Mouse (Mus musculus) ovary, postnatal 14 days (tissue): ENCODE results near the gene Gsto1.
"Not testable (repeated sequence)": the region's sequence is repeated elsewhere in the genome, so short reads cannot be mapped to it uniquely, and the experiment has no call there.

Experiments used
- DNase-seq: peaks from one replicate; pipeline ENCODE4 v3.0.0; 2022; ENCODE audit warnings: low spot score

Gene Gsto1

DNA sequence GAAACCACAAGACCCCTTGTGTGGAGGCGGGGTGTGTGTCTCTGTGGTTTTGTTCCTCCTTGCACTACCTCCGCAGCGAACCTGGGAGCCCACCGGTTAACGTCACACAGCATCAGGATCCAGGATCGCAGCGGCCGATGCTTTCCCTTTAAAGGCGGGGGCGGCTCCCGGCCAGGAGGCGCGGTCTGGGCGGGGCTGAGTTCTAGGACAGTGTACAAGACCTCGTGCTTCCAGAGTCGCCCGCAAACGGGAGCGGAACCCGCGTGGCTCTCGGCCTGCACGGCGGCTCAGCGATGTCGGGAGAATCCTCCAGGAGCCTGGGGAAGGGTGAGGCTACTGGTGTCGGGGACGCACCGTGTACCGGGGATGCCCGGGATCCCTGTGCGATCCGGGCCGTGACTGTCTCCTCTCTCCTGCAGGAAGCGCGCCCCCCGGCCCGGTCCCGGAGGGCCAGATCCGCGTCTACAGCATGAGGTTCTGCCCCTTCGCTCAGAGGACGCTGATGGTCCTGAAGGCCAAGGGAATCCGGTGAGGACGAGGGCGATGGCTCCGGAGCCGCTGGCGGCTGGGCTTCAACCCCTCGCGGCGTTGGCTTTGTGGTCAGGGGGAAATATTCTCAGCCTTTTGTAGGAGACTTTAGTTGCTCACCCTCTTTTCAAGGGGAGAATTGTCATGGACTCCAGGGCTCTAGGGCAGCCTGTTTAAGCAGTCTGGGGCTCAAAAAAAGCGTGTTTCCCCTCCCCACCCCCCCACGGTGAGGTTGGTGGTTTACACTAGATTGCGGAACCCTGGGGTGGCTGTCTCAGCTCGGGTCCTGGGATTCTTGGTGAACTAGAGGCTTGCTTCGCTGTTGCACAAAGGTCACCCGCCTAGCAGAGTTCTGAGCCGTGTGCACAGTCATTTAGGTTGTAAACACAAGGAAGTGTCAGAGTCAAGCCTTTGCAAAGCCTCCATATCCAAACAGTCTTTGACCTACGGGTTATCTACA is at the start of gene Gsto1:
TSS of gene Gsto1 (plus strand) at position 175 of the 988 bp plus-strand sequence.
- DNase-seq, result peak; percentile 82

DNA sequence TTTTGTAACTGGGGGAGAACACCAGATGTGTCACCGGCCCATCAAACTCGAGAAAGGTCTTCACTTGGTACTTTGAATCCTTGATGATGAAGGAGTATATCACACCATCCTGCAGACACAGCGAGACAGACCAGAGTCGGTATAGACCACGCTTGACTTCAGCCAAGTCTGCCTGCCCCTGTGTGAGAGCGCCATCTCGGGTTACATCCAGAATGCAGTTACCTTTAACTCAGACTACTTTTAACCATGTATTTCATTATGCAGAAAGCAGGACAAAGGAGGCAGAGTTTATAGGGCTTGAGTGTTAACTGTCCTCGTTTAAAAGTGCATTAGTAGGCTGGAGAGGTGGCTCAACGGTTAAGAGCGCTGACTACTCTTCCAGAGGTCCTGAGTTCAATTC is 42.7 kb upstream of the Gsto1 start:
- no peak for DNase-seq

DNA sequence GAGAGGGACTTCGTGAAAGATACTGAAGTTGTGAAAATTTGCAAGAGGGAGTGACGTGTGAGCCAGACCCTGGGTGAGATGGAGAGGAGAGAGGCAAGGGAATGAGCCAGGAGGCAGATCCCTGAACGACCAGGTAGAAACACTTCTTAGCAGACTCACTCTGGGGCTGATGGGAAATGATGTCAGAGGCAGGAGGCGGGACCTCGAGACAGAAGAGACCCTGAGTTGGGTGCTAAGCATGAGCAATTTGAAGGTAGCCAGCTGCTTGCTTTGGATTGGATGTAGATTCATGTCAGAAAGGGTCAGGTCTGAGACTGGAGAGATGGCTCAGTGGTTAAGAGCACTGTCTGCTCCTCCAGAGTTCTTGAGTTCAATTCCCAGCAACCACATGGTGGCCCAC is 40.0 kb upstream of the Gsto1 start:
- DNase-seq, result no peak

DNA sequence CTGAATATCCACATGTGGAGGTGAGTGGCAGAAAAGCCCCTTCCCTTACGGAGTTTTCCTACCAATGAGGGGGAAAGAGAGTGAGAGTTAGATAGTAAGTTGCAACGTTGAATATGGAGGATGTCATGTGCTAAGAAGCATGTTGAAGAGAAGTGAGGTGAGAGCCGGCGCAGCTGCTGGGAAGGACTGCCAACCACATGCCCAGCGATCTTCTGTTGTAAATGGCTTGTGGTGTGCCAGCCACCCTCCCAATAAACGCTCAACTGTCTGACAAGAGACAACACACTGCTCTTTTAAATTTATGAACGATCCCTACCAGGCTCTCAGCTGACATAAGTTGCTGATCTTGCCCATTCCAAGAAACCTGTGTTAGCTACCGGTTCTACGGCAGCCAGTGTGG is 37.1 kb upstream of the Gsto1 start:
- no peak for DNase-seq

DNA sequence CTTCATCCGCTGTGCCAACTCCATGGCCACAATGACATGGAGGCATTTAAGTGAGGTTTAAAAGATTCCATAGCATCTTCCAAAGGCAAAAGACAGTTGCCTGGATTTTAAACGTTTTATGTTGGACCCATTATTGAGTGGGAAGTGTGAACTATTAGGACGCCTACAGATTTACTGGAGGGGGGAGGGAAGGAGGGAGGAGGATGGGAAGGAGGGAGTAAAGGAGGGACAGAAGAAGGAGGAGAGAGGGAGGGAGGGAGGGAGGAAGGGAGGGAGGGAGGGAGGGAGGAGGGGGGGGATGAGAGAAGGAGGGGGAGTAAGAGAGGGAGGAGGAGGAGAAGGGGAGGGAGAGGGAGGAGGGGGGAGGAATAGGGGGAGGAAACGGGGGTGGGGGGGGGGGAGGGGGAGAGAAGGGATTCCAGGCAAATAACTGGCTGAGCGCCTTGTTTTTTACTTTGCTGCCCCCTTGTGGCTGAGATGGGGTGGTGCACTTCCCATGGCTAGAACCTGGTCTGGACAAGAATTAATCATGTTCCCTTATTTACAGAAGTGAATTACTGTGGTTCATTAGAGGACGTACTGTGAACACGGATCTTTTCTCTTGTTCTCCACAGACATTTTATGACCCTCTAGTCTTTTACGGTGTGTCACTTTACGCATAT is 33.8 kb upstream of the Gsto1 start:
- peak; percentile 79 for DNase-seq

DNA sequence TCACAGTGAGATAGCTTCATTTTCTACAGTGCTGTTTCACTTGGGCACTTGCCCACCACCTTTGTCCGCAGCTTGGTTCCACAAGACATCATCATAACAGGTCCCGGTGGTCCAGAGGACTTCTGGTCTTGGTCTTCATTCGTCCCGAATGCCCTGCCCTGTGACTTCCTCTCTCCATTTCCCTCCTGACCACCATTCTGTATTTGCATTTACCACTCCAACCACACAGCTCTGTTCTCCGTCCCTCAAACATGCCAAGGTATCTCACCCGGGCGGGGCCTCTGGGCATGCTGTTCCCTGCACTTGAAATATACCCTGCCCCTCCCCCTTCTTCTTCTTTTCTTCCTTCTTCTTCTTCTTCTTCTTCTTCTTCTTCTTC is 33.3 kb upstream of the Gsto1 start:
- DNase-seq, result no peak

DNA sequence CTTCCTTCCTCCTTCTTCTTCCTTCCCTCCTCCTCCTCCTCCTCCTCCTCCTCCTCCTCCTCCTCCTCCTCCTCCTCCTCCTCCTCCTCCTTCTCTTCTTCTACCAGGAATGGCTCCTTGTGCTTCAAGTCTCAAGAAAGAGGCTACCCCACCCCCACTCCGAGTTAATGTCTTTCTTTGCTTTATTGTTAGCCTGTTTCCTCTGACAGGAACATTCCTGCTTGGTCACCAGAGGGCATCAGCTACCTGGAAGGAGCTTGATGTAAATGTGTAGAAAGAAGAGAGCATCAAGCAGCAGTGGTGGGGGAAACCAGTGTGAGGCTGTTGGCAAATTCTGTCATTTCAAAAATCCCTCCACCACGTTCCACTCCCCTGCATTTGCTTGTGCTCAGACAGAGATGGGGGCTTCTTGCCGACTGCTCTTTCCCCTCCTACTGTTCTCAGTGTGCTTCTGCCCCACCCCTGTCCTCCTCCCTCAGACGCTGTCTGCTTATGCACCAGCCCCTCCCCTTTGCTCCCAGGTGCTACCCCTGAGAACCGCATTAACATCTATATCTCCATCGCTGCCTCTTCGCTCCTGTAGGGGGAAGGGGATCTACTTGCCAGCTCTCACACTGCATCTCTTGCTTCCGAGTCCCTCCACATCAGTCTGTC is 32.5 kb upstream of the Gsto1 start:
- no peak for DNase-seq

DNA sequence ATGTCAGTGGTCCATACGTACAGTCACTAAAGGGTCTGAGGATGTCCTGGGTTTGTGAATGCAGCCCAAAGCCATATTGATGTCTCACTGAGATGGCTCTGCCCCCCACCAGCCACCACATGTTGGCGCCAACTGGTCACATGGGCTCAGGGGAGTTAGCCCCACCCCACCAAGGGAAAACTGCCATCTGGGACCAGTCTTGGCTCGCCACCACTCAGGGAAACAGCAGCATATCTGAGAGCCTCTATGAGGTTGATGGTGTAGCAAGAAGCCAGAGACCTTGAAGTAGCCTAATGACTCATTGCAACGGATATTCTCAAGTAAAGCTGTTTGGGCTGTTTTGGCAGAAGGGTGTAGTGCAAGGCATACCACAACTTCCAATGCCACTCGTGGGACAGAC is 30.7 kb upstream of the Gsto1 start:
- DNase-seq, result no peak

DNA sequence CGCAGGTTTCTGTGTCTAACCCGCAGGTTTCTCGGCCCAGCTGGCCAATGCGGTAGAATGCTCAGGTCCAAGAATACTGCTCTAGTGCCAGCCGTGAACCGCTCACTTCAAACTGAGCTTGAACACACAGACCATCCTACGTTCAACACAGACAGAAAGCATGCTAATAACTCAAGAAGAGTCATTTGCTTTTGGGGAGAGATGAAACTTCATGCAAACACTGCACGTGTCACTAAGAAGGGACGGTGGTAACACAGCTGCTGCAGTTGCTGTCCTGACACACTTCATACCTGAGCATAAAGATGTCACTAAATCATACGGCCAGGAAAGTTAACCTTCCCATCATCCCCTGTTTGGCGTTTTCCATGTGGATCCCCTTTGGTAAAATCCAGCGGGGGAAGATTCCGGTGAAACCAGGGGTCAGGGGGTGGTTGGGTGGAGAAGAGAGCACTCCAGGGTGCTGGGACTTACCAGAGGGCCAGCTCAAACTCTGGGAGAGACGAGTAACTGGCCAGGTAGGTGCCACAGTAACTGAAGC is 24.8 kb upstream of the Gsto1 start:
- no peak for DNase-seq

DNA sequence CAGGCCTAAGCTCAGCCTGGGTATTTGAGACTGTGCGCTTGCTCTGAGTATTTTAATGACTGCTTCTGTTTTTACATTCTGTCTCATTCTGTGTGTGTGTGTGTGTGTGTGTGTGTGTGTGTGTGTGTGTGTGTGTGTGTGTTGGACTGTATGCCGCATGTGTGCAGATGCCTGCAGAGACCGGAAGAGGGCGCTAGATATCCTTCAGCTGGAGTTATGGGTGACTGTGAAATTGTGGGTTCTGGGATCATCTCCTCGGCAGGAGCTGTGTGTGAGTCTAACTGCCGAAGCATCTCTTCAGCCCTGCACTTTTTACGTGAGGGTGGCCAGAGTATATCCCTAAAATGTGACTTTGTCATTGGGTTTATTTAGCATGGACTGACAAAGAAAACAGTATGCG is 23.7 kb upstream of the Gsto1 start:
- no peak for DNase-seq

DNA sequence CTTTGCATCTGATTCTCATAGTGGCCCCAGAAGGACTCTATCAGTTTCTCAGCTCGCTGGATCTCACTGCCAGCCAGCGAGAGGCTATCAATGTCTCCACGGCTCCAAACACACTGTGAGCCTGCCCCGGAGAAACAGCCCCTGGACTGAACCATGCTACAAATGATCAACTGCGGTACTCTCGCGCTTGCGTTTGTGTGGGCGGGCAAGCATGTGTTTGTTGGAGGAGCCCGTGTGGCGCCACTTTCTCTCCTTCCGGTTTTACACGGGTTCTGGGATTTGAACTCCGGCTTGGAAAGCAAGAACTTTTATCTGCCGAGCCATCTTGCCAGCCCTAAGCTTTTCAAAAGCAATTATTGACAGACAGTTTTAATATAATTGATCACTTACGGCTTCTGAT is 22.5 kb upstream of the Gsto1 start:
- no peak for DNase-seq

DNA sequence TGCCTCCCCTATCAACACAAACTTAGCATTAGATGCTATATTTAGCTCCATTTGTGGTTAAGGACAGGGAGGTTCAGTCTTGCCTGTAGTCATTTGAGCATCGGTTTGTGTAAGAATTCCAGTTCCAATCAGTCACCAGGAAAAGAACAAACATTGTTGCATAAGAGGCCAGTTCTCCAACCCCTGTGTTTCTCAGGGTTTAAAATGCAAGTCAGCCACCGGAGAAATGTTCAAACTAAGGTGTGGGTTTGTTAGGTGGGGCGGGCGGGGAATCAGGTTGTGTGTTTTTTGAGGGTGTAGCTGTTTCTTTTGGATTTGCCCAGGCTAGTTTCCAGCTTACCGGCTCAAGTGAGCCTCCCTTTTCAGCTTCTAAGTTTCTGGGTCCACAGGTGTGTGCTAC is 20.2 kb upstream of the Gsto1 start:
- DNase-seq, result no peak

DNA sequence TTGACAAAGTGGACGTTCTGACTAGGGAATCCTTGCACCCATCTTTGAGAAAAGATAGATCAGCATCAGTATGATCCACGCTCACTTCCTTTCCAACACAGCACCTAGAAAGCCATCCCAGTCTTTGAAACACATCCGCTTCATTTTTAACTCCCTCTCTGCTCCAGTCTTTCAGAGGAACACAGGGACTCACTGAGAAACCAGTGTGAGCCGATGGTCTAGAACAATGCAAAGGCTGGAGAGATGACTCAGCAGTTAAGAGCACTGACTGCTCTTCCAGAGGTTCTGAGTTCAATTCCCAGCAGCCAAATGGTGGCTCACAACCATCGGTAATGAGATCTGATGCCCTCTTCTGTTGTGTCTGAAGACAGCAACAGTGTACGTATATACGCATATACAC is 19.0 kb upstream of the Gsto1 start:
- no peak for DNase-seq

DNA sequence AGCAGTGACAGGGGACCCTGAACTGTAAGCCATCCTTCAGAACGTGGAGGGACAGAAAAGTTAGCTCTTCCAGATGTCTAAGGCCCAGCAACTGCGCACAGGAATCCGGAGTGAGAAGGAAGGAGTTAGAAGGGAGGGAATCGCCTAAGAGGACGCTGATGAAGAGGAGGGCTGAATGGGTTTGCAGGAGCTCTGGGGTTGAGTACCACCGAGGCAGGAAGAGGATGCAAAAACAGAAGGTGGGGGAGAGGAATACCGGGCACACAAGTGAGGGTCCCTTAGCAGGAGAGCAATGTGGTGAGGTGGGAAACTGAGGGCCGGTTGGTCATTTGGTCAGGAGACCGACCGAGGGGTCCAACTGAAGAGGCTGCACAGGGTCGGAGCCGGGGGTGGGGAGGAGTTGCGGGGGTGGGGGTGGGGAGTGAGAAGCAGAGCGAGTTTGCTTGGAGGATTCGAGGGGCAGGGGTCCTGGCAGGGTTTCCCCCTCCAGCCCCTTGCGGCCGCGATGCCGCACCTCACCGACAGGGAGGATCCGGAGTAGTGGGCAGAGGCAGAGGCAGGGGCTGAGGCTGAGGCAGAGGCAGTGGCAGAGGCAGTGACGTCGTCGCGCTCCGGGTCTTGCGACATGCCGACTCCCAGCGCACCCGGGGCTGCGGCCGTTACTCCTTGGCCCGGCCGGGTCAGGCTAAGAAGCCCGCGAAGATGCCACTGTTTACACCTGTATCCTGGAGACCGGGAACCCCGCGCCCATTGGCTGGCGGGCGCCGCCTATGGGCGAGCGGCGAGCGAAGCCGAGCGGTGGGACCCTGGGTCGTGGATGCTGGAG is 17.9 kb upstream of the Gsto1 start:
- DNase-seq, result peak; percentile 54

DNA sequence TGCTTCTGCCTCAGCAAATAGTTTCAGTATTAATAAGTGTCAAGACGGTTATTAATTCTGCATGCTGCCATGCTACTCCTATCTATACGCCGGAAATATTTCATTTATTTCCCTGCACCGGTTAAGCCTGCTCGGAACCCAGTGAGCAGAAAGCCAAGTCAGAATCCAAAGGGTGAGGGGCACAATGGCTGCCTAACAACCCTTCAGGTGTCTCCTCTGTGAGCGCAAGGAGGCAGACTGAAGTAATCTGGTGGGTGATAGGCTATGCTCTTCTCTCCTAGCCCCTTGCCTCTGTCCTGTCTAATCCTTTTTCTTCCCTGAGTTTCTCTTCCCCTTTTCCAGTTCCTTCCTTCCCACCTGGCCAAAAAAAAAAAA is 17.3 kb upstream of the Gsto1 start:
- no peak for DNase-seq

DNA sequence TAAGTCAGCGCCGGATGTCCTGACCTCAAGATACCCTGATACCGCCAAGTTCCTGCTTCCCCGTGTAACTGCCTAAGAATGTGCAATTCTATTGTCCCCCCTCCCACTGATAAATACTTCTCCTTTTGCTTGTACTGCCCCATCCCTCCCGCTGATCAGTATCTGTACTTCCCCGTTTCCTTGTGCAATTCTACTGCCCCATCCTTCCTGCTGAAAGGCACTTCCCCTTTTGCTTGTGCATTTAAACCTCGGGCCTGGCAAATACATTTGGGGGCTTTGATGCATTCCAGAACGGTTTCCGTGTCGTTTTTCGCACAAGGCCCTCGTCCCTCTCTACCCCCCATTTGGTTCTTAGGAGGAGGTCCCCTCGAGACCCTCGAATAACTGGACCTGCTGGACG is 13.5 kb upstream of the Gsto1 start:
- not testable (repeated sequence) for DNase-seq

DNA sequence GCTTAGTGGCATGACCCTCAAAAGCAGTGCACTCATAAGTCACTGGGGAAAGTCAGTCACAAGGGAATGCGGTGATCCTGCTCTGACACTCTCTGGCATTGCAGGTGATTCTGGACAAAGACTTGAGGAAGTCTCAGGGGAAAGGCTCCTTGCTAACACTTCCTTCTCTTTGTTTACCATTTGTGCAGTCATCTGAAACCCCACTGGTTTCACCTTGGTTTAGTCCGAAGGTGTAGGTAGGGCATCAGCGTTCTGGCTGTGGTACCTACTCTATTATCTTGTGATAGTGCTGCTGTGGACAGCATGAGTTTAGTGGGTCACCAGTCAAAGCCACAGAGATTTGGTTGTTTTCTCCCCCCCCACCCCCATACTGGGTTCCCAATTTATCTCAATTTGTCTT is 5.0 kb upstream of the Gsto1 start:
- DNase-seq, result no peak

DNA sequence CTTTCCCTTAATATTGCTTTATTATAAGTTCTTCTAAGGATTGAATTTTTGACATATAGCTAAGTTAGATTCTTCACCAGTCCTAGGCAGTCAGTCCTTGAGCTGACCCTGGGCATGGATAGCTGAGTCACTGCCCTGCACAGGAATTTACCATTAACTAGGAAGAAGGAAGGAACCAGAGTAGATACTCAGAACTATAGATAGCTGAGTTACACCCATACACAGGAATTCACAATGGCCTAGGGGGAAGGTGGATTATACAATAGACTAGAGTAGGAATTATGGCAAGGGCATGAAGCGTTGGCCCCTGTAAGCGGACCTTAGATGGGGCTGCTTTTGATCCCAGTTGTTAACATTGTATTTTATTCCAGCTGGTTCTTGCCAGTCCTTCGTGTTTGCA is 2.6 kb upstream of the Gsto1 start:
- DNase-seq, result not testable (repeated sequence)

DNA sequence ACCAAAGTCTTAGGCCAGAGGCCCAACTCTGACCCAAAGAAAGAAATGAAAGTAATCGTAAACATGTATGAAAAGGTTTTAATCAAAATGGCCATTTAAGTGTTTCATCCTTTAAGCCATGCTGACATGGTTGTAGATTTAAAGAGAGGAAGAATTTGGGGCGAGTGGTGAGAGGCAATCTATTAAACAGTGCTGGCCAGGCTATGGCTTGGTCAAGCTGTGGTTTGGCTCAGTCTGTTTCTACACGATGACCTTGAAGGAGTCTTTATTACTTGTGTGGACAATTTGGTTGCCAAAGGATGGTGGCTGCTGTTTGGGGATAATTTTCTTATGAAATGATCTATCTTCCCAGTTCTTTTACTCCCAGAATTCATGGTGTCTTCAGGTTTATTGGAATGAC is 1.7 kb upstream of the Gsto1 start:
- DNase-seq, result no peak

DNA sequence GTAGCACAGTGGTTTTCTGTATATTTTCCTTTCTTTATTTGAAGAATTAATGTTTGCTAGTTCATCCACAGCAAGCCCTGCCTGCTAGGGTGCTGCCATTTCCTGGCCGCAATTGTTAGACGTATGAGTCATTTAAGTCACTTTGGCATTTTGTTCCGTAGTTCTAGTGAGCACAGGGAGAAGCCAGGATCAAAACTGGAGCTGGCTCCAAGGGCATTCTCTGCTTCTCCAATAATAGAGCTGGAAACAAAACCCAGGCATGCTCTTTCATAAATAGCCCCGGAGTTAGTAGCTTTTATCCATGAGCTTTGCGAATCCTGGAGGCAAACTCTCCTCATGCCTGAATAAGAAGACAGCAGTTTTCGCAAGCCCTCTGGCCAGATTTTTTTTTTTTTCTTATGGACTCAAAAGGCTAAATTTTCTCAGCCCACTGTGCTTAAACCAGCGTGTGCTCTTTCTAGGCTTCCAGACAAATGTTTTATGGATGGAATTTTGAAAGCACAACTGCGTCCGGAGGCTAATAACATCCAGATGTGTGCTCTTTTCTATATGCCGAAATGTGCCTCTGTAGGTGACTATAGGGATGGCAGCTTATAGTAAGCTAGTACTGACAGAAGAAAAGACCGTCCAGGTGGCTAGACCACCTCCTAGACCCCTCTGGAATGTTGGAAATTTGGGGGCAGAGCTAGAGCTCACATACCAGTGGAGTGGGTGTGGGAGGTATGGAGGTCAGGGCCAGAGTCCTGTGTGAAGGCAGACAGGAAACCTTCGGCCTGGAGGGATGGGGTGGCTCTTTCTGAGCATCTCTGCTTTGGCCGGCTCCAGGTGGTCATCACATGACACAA is 597 bp upstream of the Gsto1 start:
- DNase-seq, result no peak
